Mouse (Mus musculus): ENCODE data around the gene Car10. TPM values are rescaled to one million over a fixed set of nuclear protein-coding genes. Genes with fewer than 3 reads are reported as not detected.

Car10 gene
- polyA plus RNA-seq, 1 experiment from 2014 or later = 51.5 TPM

- H3K4me1 ChIP-seq (replicated peaks; ENCODE audit: control insufficient read depth, insufficient read depth, low read length) = no peaks in the 10 kb centered on the region
- no peak overlapping the region for H3K27ac ChIP-seq
- no peak overlapping the region for H3K9ac ChIP-seq
- no peak for DNase-seq (ENCODE audit: low spot score)
- no peaks in the 10 kb centered on the region for H3K9me3 ChIP-seq (ENCODE audit: control insufficient read depth, low read length)
- no peak for ATAC-seq (ENCODE audit: low FRiP score)
- H3K27me3 ChIP-seq (ENCODE audit: control insufficient read depth, insufficient read depth, low read length) = no peaks in the 10 kb centered on the region
- H3K4me2 ChIP-seq (replicated peaks) = no peak overlapping the region
- H3K36me3 ChIP-seq (replicated peaks; ENCODE audit: control insufficient read depth, insufficient read depth) = no peaks in the 10 kb centered on the region
- no peak overlapping the region for H3K4me3 ChIP-seq (replicated peaks; ENCODE audit: low read length)
Measured at GRCm38 (mm10) chr11:93217457-93217856, 119.6 kb downstream of the Car10 start.

- Histone ChIP-seq H3K4me2 (replicated peaks) (no peak overlapping the region), H3K9me3 (ENCODE audit: control insufficient read depth, low read length) (no peaks in the 10 kb centered on the region), H3K27me3 (ENCODE audit: control insufficient read depth, insufficient read depth, low read length) (no peaks in the 10 kb centered on the region), H3K36me3 (replicated peaks; ENCODE audit: control insufficient read depth, insufficient read depth) (no peaks in the 10 kb centered on the region), H3K4me1 (replicated peaks; ENCODE audit: control insufficient read depth, insufficient read depth, low read length) (no peaks in the 10 kb centered on the region), H3K9ac (no peak overlapping the region), H3K27ac (no peak overlapping the region), H3K4me3 (replicated peaks; ENCODE audit: low read length) (no peak overlapping the region)
- no peak for DNase-seq (ENCODE audit: low spot score)
- ATAC-seq (ENCODE audit: low FRiP score) = no peak
Measured at GRCm38 (mm10) chr11:93230057-93230456, 132.2 kb downstream of the Car10 start.

GRCm38 (mm10) chr11:93249771-93250265 lies 152.0 kb downstream of the Car10 start:
- ATAC-seq (ENCODE audit: low FRiP score) (no peak), DNase-seq (ENCODE audit: low spot score) (peak; percentile 46)
- no peak overlapping the region for H3K4me3 ChIP-seq (replicated peaks; ENCODE audit: low read length)
- H3K27ac ChIP-seq = no peak overlapping the region
- H3K9me3 ChIP-seq (ENCODE audit: control insufficient read depth, low read length) = no peaks in the 10 kb centered on the region
- H3K4me2 ChIP-seq (replicated peaks) = no peak overlapping the region
- H3K4me1 ChIP-seq (replicated peaks; ENCODE audit: control insufficient read depth, insufficient read depth, low read length) = no peaks in the 10 kb centered on the region
- no peak overlapping the region for H3K9ac ChIP-seq
- H3K36me3 ChIP-seq (replicated peaks; ENCODE audit: control insufficient read depth, insufficient read depth) = no peaks in the 10 kb centered on the region
- H3K27me3 ChIP-seq (ENCODE audit: control insufficient read depth, insufficient read depth, low read length) = no peaks in the 10 kb centered on the region
- 55% methylated on average over 6 of the region's 6 CpGs for WGBS

GRCm38 (mm10) chr11:93251766-93252165 lies 153.9 kb downstream of the Car10 start:
- H3K9me3 ChIP-seq (ENCODE audit: control insufficient read depth, low read length) = no peaks in the 10 kb centered on the region
- DNase-seq (ENCODE audit: low spot score) (no peak), ATAC-seq (ENCODE audit: low FRiP score) (no peak)
- no peaks in the 10 kb centered on the region for H3K36me3 ChIP-seq (replicated peaks; ENCODE audit: control insufficient read depth, insufficient read depth)
- no peaks in the 10 kb centered on the region for H3K27me3 ChIP-seq (ENCODE audit: control insufficient read depth, insufficient read depth, low read length)
- no peaks in the 10 kb centered on the region for H3K4me1 ChIP-seq (replicated peaks; ENCODE audit: control insufficient read depth, insufficient read depth, low read length)
- whole genome bisulfite sequencing = 54% methylated on average over 5 of the region's 5 CpGs
- H3K4me2 ChIP-seq (replicated peaks) = no peak overlapping the region
- H3K9ac ChIP-seq = no peak overlapping the region
- no peak overlapping the region for H3K27ac ChIP-seq
- no peak overlapping the region for H3K4me3 ChIP-seq (replicated peaks; ENCODE audit: low read length)

GRCm38 (mm10) chr11:93263979-93264378 lies 166.2 kb downstream of the Car10 start:
- Histone ChIP-seq H3K9me3 (ENCODE audit: control insufficient read depth, low read length) (no peaks in the 10 kb centered on the region), H3K27me3 (ENCODE audit: control insufficient read depth, insufficient read depth, low read length) (no peaks in the 10 kb centered on the region), H3K4me3 (replicated peaks; ENCODE audit: low read length) (no peak overlapping the region), H3K27ac (no peak overlapping the region), H3K4me1 (replicated peaks; ENCODE audit: control insufficient read depth, insufficient read depth, low read length) (no peaks in the 10 kb centered on the region), H3K36me3 (replicated peaks; ENCODE audit: control insufficient read depth, insufficient read depth) (no peaks in the 10 kb centered on the region), H3K9ac (no peak overlapping the region), H3K4me2 (replicated peaks) (no peak overlapping the region)
- WGBS = 86% methylated on average over 3 of the region's 3 CpGs
- DNase-seq (ENCODE audit: low spot score) = no peak
- no peak for ATAC-seq (ENCODE audit: low FRiP score)

- DNase-seq (ENCODE audit: low spot score) (no peak), ATAC-seq (ENCODE audit: low FRiP score) (no peak)
- Histone ChIP-seq H3K4me2 (replicated peaks) (no peak overlapping the region), H3K27ac (no peak overlapping the region), H3K9ac (no peak overlapping the region), H3K9me3 (ENCODE audit: control insufficient read depth, low read length) (no peaks in the 10 kb centered on the region), H3K4me3 (replicated peaks; ENCODE audit: low read length) (no peak overlapping the region), H3K4me1 (replicated peaks; ENCODE audit: control insufficient read depth, insufficient read depth, low read length) (peaks cover 6% of the 10 kb centered on the region; the same call in 1 of the 2 replicates), H3K36me3 (replicated peaks; ENCODE audit: control insufficient read depth, insufficient read depth) (no peaks in the 10 kb centered on the region), H3K27me3 (ENCODE audit: control insufficient read depth, insufficient read depth, low read length) (no peaks in the 10 kb centered on the region)
- WGBS = 16% methylated on average over 6 of the region's 6 CpGs
Measured at GRCm38 (mm10) chr11:93272016-93272415, 174.2 kb downstream of the Car10 start.

GRCm38 (mm10) chr11:93273906-93274305 lies 176.1 kb downstream of the Car10 start:
- ATAC-seq (ENCODE audit: low FRiP score) (no peak), DNase-seq (ENCODE audit: low spot score) (no peak)
- no peak overlapping the region for H3K4me2 ChIP-seq (replicated peaks)
- no peaks in the 10 kb centered on the region for H3K9me3 ChIP-seq (ENCODE audit: control insufficient read depth, low read length)
- H3K4me3 ChIP-seq (replicated peaks; ENCODE audit: low read length) = no peak overlapping the region
- no peaks in the 10 kb centered on the region for H3K36me3 ChIP-seq (replicated peaks; ENCODE audit: control insufficient read depth, insufficient read depth)
- 77% methylated on average over 6 of the region's 6 CpGs for WGBS
- H3K27me3 ChIP-seq (ENCODE audit: control insufficient read depth, insufficient read depth, low read length) = no peaks in the 10 kb centered on the region
- no peak overlapping the region for H3K9ac ChIP-seq
- peaks cover 6% of the 10 kb centered on the region; the same call in 1 of the 2 replicates for H3K4me1 ChIP-seq (replicated peaks; ENCODE audit: control insufficient read depth, insufficient read depth, low read length)
- H3K27ac ChIP-seq = no peak overlapping the region

- DNase-seq (ENCODE audit: low spot score) (no peak), ATAC-seq (ENCODE audit: low FRiP score) (no peak)
- Histone ChIP-seq H3K27me3 (ENCODE audit: control insufficient read depth, insufficient read depth, low read length) (no peaks in the 10 kb centered on the region), H3K4me3 (replicated peaks; ENCODE audit: low read length) (no peak overlapping the region), H3K4me2 (replicated peaks) (no peak overlapping the region), H3K4me1 (replicated peaks; ENCODE audit: control insufficient read depth, insufficient read depth, low read length) (no peaks in the 10 kb centered on the region), H3K9me3 (ENCODE audit: control insufficient read depth, low read length) (no peaks in the 10 kb centered on the region), H3K27ac (no peak overlapping the region), H3K36me3 (replicated peaks; ENCODE audit: control insufficient read depth, insufficient read depth) (no peaks in the 10 kb centered on the region), H3K9ac (no peak overlapping the region)
- 97% methylated on average over 1 of the region's 1 CpGs for WGBS
Measured at GRCm38 (mm10) chr11:93293661-93294060, 195.8 kb downstream of the Car10 start.

GRCm38 (mm10) chr11:93309981-93310380 lies 212.2 kb downstream of the Car10 start:
- no peak for DNase-seq (ENCODE audit: low spot score)

GRCm38 (mm10) chr11:93337756-93338155 lies 239.9 kb downstream of the Car10 start:
- Histone ChIP-seq H3K27ac (no peak overlapping the region), H3K4me3 (replicated peaks; ENCODE audit: low read length) (no peak overlapping the region), H3K27me3 (ENCODE audit: control insufficient read depth, insufficient read depth, low read length) (no peaks in the 10 kb centered on the region), H3K4me1 (replicated peaks; ENCODE audit: control insufficient read depth, insufficient read depth, low read length) (no peaks in the 10 kb centered on the region), H3K9ac (no peak overlapping the region), H3K4me2 (replicated peaks) (no peak overlapping the region), H3K9me3 (ENCODE audit: control insufficient read depth, low read length) (no peaks in the 10 kb centered on the region), H3K36me3 (replicated peaks; ENCODE audit: control insufficient read depth, insufficient read depth) (no peaks in the 10 kb centered on the region)
- DNase-seq (ENCODE audit: low spot score) (no peak), ATAC-seq (ENCODE audit: low FRiP score) (no peak)
- 64% methylated on average over 3 of the region's 3 CpGs for WGBS

More at GRCm38 (mm10) chr11:93309981-93310380, 212.2 kb downstream of the Car10 start:
- H3K36me3 ChIP-seq (replicated peaks; ENCODE audit: control insufficient read depth, insufficient read depth) = no peaks in the 10 kb centered on the region
- H3K27me3 ChIP-seq (ENCODE audit: control insufficient read depth, insufficient read depth, low read length) = no peaks in the 10 kb centered on the region
- no peak overlapping the region for H3K4me2 ChIP-seq (replicated peaks)
- H3K27ac ChIP-seq = no peak overlapping the region
- no peaks in the 10 kb centered on the region for H3K4me1 ChIP-seq (replicated peaks; ENCODE audit: control insufficient read depth, insufficient read depth, low read length)
- 88% methylated on average over 1 of the region's 1 CpGs for WGBS
- ATAC-seq (ENCODE audit: low FRiP score) = no peak
- H3K4me3 ChIP-seq (replicated peaks; ENCODE audit: low read length) = no peak overlapping the region
- no peaks in the 10 kb centered on the region for H3K9me3 ChIP-seq (ENCODE audit: control insufficient read depth, low read length)
- no peak overlapping the region for H3K9ac ChIP-seq

Measured in hindbrain, embryonic 14.5 days (tissue).